Mouse (Mus musculus): ENCODE data around the gene Psma3. TPM values are rescaled to one million over a fixed set of nuclear protein-coding genes. Genes with fewer than 3 reads are reported as not detected.

Psma3 gene
- 100 to 1,000 TPM; 286 to 306 TPM for total RNA-seq (2021)
- long read RNA-seq, experiment 1, transcript Psma3-202 (11 exons, 2,846 nt), result major isoform, 144 of 197 reads
- long read RNA-seq, experiment 1, transcript Psma3-201 (11 exons, 875 nt), result minor isoform, 11 of 197 reads
- long read RNA-seq, experiment 1, partial matches to known transcripts, result 5 of 197 reads
- long read RNA-seq, experiment 1, other reads (novel, unspliced or antisense), result 34 of 197 reads
- long read RNA-seq, experiment 2, transcript Psma3-201 (11 exons, 875 nt), result minor isoform, 10 of 265 reads
- long read RNA-seq, experiment 2, transcript Psma3-202 (11 exons, 2,846 nt), result major isoform, 193 of 265 reads
- long read RNA-seq, experiment 2, partial matches to known transcripts, result 4 of 265 reads
- long read RNA-seq, experiment 2, other reads (novel, unspliced or antisense), result 54 of 265 reads

DNA sequence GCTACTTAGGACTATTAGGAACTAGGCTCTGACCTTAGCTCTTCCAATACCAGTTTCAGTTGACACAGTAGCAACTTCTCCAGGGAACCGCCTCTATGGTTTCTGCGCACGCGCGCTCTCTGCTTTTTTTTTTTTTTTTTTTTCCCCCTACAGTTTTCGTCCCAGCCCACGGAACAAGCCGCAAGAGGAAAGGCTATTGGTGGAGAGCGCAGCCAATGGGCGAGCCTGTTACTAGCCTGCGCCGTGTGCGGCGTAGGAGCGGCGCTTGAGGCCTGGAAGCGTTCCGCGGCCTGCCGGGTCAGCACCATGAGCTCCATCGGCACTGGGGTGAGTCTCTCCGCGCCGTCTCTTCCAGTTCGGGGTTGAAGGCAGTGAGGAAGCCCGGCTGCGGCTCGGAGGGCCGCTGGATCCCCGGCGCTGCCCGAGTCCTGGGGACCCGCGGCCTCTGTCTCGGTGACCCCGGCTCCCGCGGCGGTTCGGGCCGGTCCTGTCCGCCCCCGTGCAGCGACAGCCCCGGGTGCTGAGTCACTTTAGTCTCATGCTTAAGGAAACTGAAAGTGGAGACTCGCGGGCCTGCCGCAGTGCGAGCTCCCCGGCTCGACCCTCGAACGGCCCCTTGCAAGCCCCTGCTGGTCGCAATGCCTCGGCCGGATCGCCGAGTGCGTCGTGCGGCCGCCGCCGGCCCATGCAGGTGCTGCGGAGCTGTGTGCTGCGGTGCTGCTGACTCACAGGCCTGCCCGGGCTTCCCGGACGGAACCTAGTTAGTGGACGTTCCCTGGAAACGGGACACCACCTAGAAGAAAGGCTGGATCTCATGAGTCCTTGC, at the start of gene Psma3:
Gene Psma3, plus strand, starts transcription at position 181 of the 826 bp plus-strand sequence.
- Histone ChIP-seq H3K4me3 (peak within 1 kb of the TSS; percentile 99), H3K27ac (peak within 1 kb of the TSS; percentile 100)
- intact Hi-C loops (cut with DNase I), result loop anchor here (2.0 kb wide), 1 partner anchor 40 kb away; the partner anchor contains the start of gene Arid4a
- TF ChIP-seq CTCF (IDR thresholded peaks at IDR 0.05), result peak; percentile 35; the same call in 1 of the 2 replicates
- DNase-seq, result peak; percentile 95

DNA sequence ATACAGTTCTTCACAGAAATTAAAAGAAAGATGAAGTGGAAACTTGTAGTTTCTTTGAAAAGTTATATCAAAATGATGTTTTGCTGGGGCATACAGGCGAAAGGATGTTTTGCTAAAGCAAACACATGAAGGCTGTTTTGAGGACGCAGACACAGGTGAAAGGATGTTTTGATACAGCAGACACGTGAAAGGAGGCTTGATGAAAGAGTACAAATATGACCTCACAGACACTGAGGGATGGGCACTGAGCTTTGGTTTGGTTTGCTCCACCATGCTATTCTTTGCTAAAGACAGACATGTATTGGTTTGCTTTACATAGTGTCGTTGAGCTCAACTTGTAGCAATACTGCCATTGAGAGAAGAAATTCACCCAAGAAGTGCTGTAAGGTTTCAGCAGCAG, 44.6 kb upstream of the Psma3 start:
- intact Hi-C loops (cut with DNase I), result loop anchor here (5.0 kb wide), 1 partner anchor 437 kb away; no protein-coding TSS in a partner anchor
- no peak overlapping the region for H3K27ac ChIP-seq
- TF ChIP-seq CTCF (IDR thresholded peaks at IDR 0.05), result no peak
- no peak for DNase-seq
- no peak overlapping the region for H3K4me3 ChIP-seq

DNA sequence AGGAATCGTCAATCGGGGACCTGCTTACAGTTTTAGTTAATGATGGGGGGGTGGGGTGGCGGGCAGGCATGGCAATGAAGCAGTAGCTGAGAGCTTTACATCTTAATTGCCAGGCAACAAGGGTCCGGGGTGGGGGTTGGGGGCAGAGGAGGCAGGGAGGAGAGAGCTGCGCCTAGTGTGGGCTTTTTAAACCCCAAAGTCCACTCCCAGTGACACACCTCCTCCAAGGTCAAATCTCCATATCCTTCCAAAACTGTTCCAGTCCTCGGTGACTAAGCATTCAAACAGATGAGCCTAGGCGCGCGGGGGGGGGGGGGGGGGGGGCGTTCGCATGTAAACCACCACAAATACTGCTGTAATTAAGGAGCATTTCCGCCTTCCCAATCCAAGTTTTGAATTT, 37.3 kb upstream of the Psma3 start:
- DNase-seq, result peak; percentile 25
- intact Hi-C loops (cut with DNase I), result loop anchor here (1.0 kb wide), 1 partner anchor 199 kb away; the partner anchor contains the start of genes 2700049A03Rik and Timm9
- peak overlapping the region; percentile 96 for H3K27ac ChIP-seq

GRCm38 (mm10) chr12:70937571-70938384, 36.6 kb upstream of the Psma3 start, which contains the start of gene Actr10:
Actr10 (plus strand) TSS chr12:70937857.
- intact Hi-C loops (cut with DNase I), result loop anchor here (1.0 to 2.0 kb wide), 2 partner anchors 29 to 199 kb away; partner anchors contain the start of genes 2700049A03Rik and Timm9
- DNase-seq, result peak; percentile 96
- peak within 1 kb of the TSS; percentile 96 for H3K27ac ChIP-seq
- no peak for TF ChIP-seq CTCF (IDR thresholded peaks at IDR 0.05)
- peak within 1 kb of the TSS; percentile 85 for H3K4me3 ChIP-seq

More for the DNA sequence above, 37.3 kb upstream of the Psma3 start:
- no peak for TF ChIP-seq CTCF (IDR thresholded peaks at IDR 0.05)
- peak overlapping the region; percentile 85 for H3K4me3 ChIP-seq

DNA sequence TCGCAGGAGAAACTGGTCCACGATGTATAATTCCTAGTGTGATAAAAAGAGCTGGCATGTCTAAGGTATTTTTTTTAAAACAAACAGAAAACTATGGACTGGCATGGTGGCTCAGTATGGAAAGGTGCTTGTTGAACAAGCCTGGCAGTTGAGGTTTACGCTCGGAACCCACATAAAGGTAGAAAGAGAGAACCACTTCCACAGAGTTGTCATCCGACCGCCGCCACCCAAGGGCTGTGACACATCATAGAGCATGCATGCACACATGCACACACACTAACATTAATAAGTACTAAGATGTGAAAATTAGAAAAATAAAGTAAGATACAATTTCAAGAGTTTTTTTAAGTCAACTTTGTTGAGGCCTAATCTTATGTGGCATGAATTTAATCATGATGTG, 33.6 kb upstream of the Psma3 start:
- intact Hi-C loops (cut with DNase I), result no loop called here
- no peak for TF ChIP-seq CTCF (IDR thresholded peaks at IDR 0.05)
- Histone ChIP-seq H3K27ac (no peak overlapping the region), H3K4me3 (no peak overlapping the region)
- DNase-seq, result no peak

DNA sequence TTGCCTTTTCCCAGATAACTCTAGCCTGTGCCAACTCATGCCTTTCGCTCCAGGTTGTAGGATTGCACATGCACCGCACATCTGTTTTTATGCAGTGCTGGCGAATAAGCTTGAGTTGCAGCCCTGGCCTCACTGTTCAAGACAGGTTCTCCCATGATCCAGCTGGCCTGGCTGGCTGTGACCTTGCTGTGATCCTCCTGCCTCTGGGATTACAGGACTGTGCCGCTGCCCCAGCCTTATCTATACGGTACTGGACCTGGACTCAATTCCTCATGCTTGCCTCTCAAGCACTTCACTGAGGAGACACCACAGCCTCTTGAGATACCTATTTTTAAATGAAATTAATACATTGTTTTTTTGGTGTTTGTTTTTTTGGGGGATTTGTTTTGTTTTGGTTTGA, 30.2 kb upstream of the Psma3 start:
- Histone ChIP-seq H3K27ac (no peak overlapping the region), H3K4me3 (no peak overlapping the region)
- no peak for TF ChIP-seq CTCF (IDR thresholded peaks at IDR 0.05)
- DNase-seq, result no peak
- intact Hi-C loops (cut with DNase I), result no loop called here

GRCm38 (mm10) chr12:70946585-70947256, 27.7 kb upstream of the Psma3 start:
- no peak for DNase-seq
- no peak for TF ChIP-seq CTCF (IDR thresholded peaks at IDR 0.05)
- intact Hi-C loops (cut with DNase I), result no loop called here
- no peak overlapping the region for H3K4me3 ChIP-seq
- no peak overlapping the region for H3K27ac ChIP-seq

DNA sequence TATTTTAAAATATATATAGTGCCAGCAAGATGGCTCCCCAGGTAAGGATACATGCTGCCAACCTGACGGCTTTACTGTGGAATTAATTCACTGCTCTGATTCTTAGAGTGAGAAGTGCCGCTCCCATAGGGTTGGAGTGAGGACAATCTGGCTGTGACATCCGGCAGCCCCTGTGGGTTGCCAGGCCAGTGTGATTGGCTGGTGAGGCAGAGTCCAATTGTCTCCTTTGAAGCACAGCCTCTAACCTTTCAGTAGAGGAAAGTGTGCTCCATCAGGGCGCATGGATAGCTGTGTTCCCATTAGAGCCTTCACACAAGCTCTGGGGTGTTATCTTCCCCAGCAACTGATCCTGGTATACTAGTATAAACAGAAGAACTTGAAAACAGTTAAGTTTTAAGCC, 15.8 kb upstream of the Psma3 start:
- Histone ChIP-seq H3K27ac (no peak overlapping the region), H3K4me3 (no peak overlapping the region)
- DNase-seq, result no peak
- TF ChIP-seq CTCF (IDR thresholded peaks at IDR 0.05), result no peak
- intact Hi-C loops (cut with DNase I), result no loop called here

DNA sequence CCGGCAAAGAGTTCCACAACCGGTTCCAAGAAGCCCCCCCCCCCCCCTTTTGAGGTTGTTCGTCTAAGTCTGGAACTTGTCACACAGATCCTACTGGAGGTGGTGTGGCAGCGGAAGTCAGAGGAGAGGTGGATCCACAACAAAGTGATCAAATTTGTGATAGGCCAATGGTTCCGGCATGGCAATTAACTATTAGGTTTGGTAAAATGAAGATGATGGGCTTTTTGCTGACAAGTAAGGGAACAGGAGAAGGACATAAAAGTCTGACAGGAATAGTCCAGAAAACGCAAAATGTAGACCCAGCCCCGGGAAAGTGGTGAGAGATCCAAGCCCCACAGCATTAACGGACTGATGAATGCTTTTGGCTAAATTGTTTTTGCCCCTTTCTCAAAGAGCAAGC, 6.8 kb upstream of the Psma3 start:
- DNase-seq, result no peak
- Histone ChIP-seq H3K27ac (peak overlapping the region; percentile 99), H3K4me3 (peak overlapping the region; percentile 96)
- intact Hi-C loops (cut with DNase I), result loop anchor here (2.0 kb wide), 1 partner anchor 29 kb away; no protein-coding TSS in a partner anchor
- TF ChIP-seq CTCF (IDR thresholded peaks at IDR 0.05), result no peak

GRCm38 (mm10) chr12:70968141-70968790, 6.2 kb upstream of the Psma3 start:
- H3K27ac ChIP-seq, result peak overlapping the region; percentile 99
- intact Hi-C loops (cut with DNase I), result loop anchor here (2.0 kb wide), 2 partner anchors 83 to 169 kb away; partner anchors contain the start of genes 2700049A03Rik and Timm9
- peak; percentile 76 for TF ChIP-seq CTCF (IDR thresholded peaks at IDR 0.05)
- peak; percentile 87 for DNase-seq
- peak overlapping the region; percentile 96 for H3K4me3 ChIP-seq

Measured in gastrocnemius, adult 2 months (tissue).